Mouse (Mus musculus) liver, embryonic 11.5 days (tissue): ENCODE measurements around the gene Vash1. TPM values are rescaled to one million over a fixed set of nuclear protein-coding genes. Genes with fewer than 3 reads are reported as not detected.
A peak's percentile ranks its signal among the peaks of the same experiment; 100 is the strongest.

Experiments used
- ATAC-seq: fragments of 200-750 bp; cut with Nextera tagmentation; replicated peaks from 2 replicates; pipeline ENCODE4 v1.8.0; 2017; ENCODE audit warnings: moderate number of reproducible peaks, mild to moderate bottlenecking, moderate TSS enrichment, moderate library complexity; ENCODE audit not compliant: low FRiP score
- DNase-seq: peaks from one replicate; pipeline ENCODE4 v3.0.0-alpha.2; 2017; ENCODE audit warnings: low spot score
- H3K27ac ChIP-seq: fragments of 300-500 bp; sonication (generic); 2 replicates; pipeline ENCODE4 v1.5.1; 2014; ENCODE audit warnings: mild to moderate bottlenecking, low read depth, low read length, control low read depth
- H3K27me3 ChIP-seq: fragments of 300-500 bp; sonication (generic); replicated peaks from 2 replicates; pipeline ENCODE4 v1.6.1; 2014; ENCODE audit warnings: low read length, mixed read lengths; ENCODE audit not compliant: control insufficient read depth, insufficient read depth
- H3K36me3 ChIP-seq: fragments of 300-500 bp; sonication (generic); 2 replicates; pipeline ENCODE4 v1.6.1; 2014; ENCODE audit warnings: mild to moderate bottlenecking, low read length, moderate library complexity, mixed read lengths; ENCODE audit not compliant: control insufficient read depth, insufficient read depth
- H3K4me1 ChIP-seq: fragments of 300-500 bp; sonication (generic); replicated peaks from 2 replicates; pipeline ENCODE4 v1.6.1; 2014; ENCODE audit warnings: low read length, mixed read lengths; ENCODE audit not compliant: control insufficient read depth, insufficient read depth
- H3K4me2 ChIP-seq: fragments of 300-500 bp; sonication (generic); 2 replicates; pipeline ENCODE4 v1.6.1; 2014; ENCODE audit warnings: mild to moderate bottlenecking, control low read depth, moderate library complexity
- H3K4me3 ChIP-seq: fragments of 300-500 bp; sonication (generic); 2 replicates; pipeline ENCODE4 v1.5.1; 2014; ENCODE audit warnings: low read depth, low read length, control low read depth
- H3K9ac ChIP-seq: fragments of 300-500 bp; sonication (generic); 2 replicates; pipeline ENCODE4 v1.6.1; 2014; ENCODE audit warnings: low read depth, low read length, control low read depth
- H3K9me3 ChIP-seq: fragments of 300-500 bp; sonication (generic); 2 replicates; pipeline ENCODE4 v1.6.1; 2016; ENCODE audit warnings: low read length, inconsistent platforms, mixed read lengths; ENCODE audit not compliant: control insufficient read depth
- WGBS: fragments of 180-500 bp; shearing (Covaris S2); extraction: QIAGEN DNeasy Blood & Tissue Kit; methylation state at CpG from one replicate; pipeline ENCODE4 v1.1.7; 2014; 5-methylcytosine and 5-hydroxymethylcytosine counted together
- polyA plus RNA-seq: library from polyadenylated mRNA; unstranded; fragments of >200 nt; fragmentation: Nextera tagmentation; extraction: Ambion mirVana; gene quantifications from 2 replicates; pipeline ENCODE4 v1.2.1, GENCODE M21; 2014

Gene Vash1
- polyA plus RNA-seq, 1 experiment from 2014 or later, result 5.6 TPM

- ATAC-seq, result no peak
Observed at GRCm38 (mm10) chr12:86679546-86679930, 1.0 kb downstream of the Vash1 start.

GRCm38 (mm10) chr12:86679991-86680491 is 1.5 kb downstream of the Vash1 start:
- Histone ChIP-seq H3K9me3 (no peaks in the 10 kb centered on the region), H3K4me2 (peak overlapping the region; percentile 100), H3K9ac (no peak overlapping the region), H3K4me1 (peaks cover 24% of the 10 kb centered on the region), H3K27ac (0 out of 2 replicates have a peak overlapping the region, but pooled peaks have one; percentile 0), H3K4me3 (peak overlapping the region; percentile 74), H3K27me3 (peaks cover 6% of the 10 kb centered on the region), H3K36me3 (no peaks in the 10 kb centered on the region)
- ATAC-seq, result no peak
- WGBS, result 31% methylated on average over 12 of the region's 12 CpGs
- no peak for DNase-seq

More at GRCm38 (mm10) chr12:86679546-86679930, 1.0 kb downstream of the Vash1 start:
- peaks cover 24% of the 10 kb centered on the region for H3K4me1 ChIP-seq
- peak overlapping the region; percentile 68 for H3K9ac ChIP-seq
- peak overlapping the region; percentile 74 for H3K4me3 ChIP-seq
- 4% methylated on average over 9 of the region's 9 CpGs for WGBS
- peaks cover 6% of the 10 kb centered on the region for H3K27me3 ChIP-seq
- no peak overlapping the region; the same call in 1 of the 2 replicates for H3K27ac ChIP-seq
- no peak for DNase-seq
- no peaks in the 10 kb centered on the region for H3K9me3 ChIP-seq
- H3K36me3 ChIP-seq, result no peaks in the 10 kb centered on the region
- peak overlapping the region; percentile 100 for H3K4me2 ChIP-seq

GRCm38 (mm10) chr12:86680591-86681193 is 2.2 kb downstream of the Vash1 start:
- Histone ChIP-seq H3K4me3 (peak overlapping the region; percentile 74), H3K4me1 (peaks cover 24% of the 10 kb centered on the region), H3K36me3 (no peaks in the 10 kb centered on the region), H3K9me3 (no peaks in the 10 kb centered on the region), H3K27ac (0 out of 2 replicates have a peak overlapping the region, but pooled peaks have one; percentile 0), H3K4me2 (peak overlapping the region; percentile 100), H3K9ac (no peak overlapping the region), H3K27me3 (peaks cover 6% of the 10 kb centered on the region)
- ATAC-seq, result peak; percentile 58
- DNase-seq, result no peak
- WGBS, result 13% methylated on average over 11 of the region's 11 CpGs

GRCm38 (mm10) chr12:86681626-86682025 is 3.1 kb downstream of the Vash1 start:
- no peaks in the 10 kb centered on the region for H3K9me3 ChIP-seq
- H3K27ac ChIP-seq, result no peak overlapping the region
- no peak overlapping the region for H3K9ac ChIP-seq
- peak overlapping the region; percentile 15; the same call in 1 of the 2 replicates for H3K4me2 ChIP-seq
- peaks cover 6% of the 10 kb centered on the region for H3K27me3 ChIP-seq
- H3K4me1 ChIP-seq, result peaks cover 28% of the 10 kb centered on the region
- WGBS, result 66% methylated on average over 9 of the region's 9 CpGs
- H3K4me3 ChIP-seq, result no peak overlapping the region
- H3K36me3 ChIP-seq, result no peaks in the 10 kb centered on the region
- no peak for ATAC-seq
- no peak for DNase-seq

- no peak overlapping the region for H3K9ac ChIP-seq
- no peak overlapping the region for H3K27ac ChIP-seq
- no peak overlapping the region for H3K4me3 ChIP-seq
- H3K9me3 ChIP-seq, result no peaks in the 10 kb centered on the region
- no peak overlapping the region for H3K4me2 ChIP-seq
- DNase-seq (no peak), ATAC-seq (no peak)
- peaks cover 34% of the 10 kb centered on the region for H3K4me1 ChIP-seq
- 75% methylated on average over 8 of the region's 8 CpGs for WGBS
- peaks cover 6% of the 10 kb centered on the region for H3K27me3 ChIP-seq
- H3K36me3 ChIP-seq, result no peaks in the 10 kb centered on the region
Observed at GRCm38 (mm10) chr12:86682178-86682577, 3.7 kb downstream of the Vash1 start.

GRCm38 (mm10) chr12:86683698-86684097 is 5.2 kb downstream of the Vash1 start:
- H3K27me3 ChIP-seq, result peaks cover 6% of the 10 kb centered on the region
- DNase-seq (no peak), ATAC-seq (0 out of 2 replicates have a peak, but pooled peaks have one; percentile 6)
- H3K27ac ChIP-seq, result 0 out of 2 replicates have a peak overlapping the region, but pooled peaks have one; percentile 52
- H3K4me1 ChIP-seq, result peaks cover 38% of the 10 kb centered on the region
- WGBS, result 36% methylated on average over 7 of the region's 7 CpGs
- no peaks in the 10 kb centered on the region; the same call in 1 of the 2 replicates for H3K36me3 ChIP-seq
- H3K9ac ChIP-seq, result no peak overlapping the region
- H3K9me3 ChIP-seq, result no peaks in the 10 kb centered on the region
- H3K4me2 ChIP-seq, result peak overlapping the region; percentile 14; the same call in 1 of the 2 replicates
- H3K4me3 ChIP-seq, result no peak overlapping the region

GRCm38 (mm10) chr12:86685275-86685674 is 6.8 kb downstream of the Vash1 start:
- DNase-seq, result no peak
- H3K4me1 ChIP-seq, result peaks cover 31% of the 10 kb centered on the region
- no peak for ATAC-seq
- no peaks in the 10 kb centered on the region for H3K9me3 ChIP-seq
- H3K9ac ChIP-seq, result no peak overlapping the region
- H3K4me3 ChIP-seq, result no peak overlapping the region
- 83% methylated on average over 9 of the region's 9 CpGs for WGBS
- H3K4me2 ChIP-seq, result no peak overlapping the region
- H3K27ac ChIP-seq, result no peak overlapping the region
- no peaks in the 10 kb centered on the region for H3K27me3 ChIP-seq
- H3K36me3 ChIP-seq, result no peaks in the 10 kb centered on the region; the same call in 1 of the 2 replicates

GRCm38 (mm10) chr12:86686551-86687330 is 8.2 kb downstream of the Vash1 start:
- peak; percentile 61 for ATAC-seq
- no peak for DNase-seq
- 30% methylated on average over 13 of the region's 13 CpGs for WGBS
- Histone ChIP-seq H3K27me3 (no peaks in the 10 kb centered on the region), H3K4me3 (no peak overlapping the region), H3K36me3 (no peaks in the 10 kb centered on the region; the same call in 1 of the 2 replicates), H3K4me1 (peaks cover 38% of the 10 kb centered on the region), H3K9me3 (no peaks in the 10 kb centered on the region), H3K4me2 (peak overlapping the region; percentile 34), H3K9ac (no peak overlapping the region), H3K27ac (peak overlapping the region; percentile 70)
